Mouse (Mus musculus) ES-Bruce4 (cell line): ENCODE measurements around the gene Nrxn3.

ENCODE experiments used
- CTCF ChIP-seq: IDR thresholded peaks from one replicate; pipeline ENCODE4 v1.8.1; 2011; ENCODE audit warnings: low read depth, low read length
- EP300 ChIP-seq: IDR thresholded peaks from 2 replicates; pipeline ENCODE4 v1.6.1; 2011; ENCODE audit warnings: low read depth, low read length; ENCODE audit not compliant: insufficient read depth
- POLR2A ChIP-seq: IDR thresholded peaks from one replicate; pipeline ENCODE4 v1.8.1; 2011; ENCODE audit warnings: low read length; ENCODE audit not compliant: insufficient read depth

- TF ChIP-seq POLR2A (no peak), CTCF (no peak), EP300 (no peak)
Observed at GRCm38 (mm10) chr12:90270763-90271379, 1548.2 kb downstream of the Nrxn3 start.
